Mouse (Mus musculus) adrenal gland, postnatal 14 days (tissue): ENCODE measurements around the gene Grm4. TPM values are rescaled to one million over a fixed set of nuclear protein-coding genes. Genes with fewer than 3 reads are reported as not detected.
A peak's percentile ranks its signal among the peaks of the same experiment; 100 is the strongest.

Experiments
- DNase-seq: peaks from one replicate; pipeline ENCODE4 v3.0.0; 2021; ENCODE audit warnings: mixed read lengths
- total RNA-seq: library from RNA; stranded (reverse); gene quantifications from 2 replicates; pipeline ENCODE4 v1.2.3, GENCODE M21; 2021

Grm4 gene
- total RNA-seq, 1 experiment from 2014 or later, result 3.9 TPM

- no peak for DNase-seq
Measured at GRCm38 (mm10) chr17:27551393-27551940, 30.3 kb upstream of the Grm4 start.

DNA sequence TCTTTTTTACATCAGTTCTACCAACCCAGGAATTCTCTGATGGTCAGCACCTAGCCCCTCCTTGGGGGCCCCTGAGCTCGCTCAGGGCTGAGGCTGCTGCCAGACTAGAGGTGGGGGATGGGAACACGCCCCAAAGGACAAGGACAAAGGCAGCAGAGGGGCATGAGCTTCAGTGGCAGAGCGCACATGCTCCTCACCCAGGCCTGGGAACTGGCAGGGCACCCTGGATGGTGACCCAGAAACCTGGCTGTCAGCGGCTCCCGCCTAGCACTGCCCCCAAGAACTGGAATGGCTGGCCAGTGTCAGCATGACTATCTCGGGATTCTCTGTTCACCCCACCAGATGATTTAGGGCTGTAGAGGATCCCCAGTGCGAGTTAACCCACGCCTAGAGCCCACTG is 28.0 kb upstream of the Grm4 start:
- peak; percentile 59 for DNase-seq

- peak; percentile 90 for DNase-seq
Measured at GRCm38 (mm10) chr17:27547253-27547868, 26.2 kb upstream of the Grm4 start.

DNA sequence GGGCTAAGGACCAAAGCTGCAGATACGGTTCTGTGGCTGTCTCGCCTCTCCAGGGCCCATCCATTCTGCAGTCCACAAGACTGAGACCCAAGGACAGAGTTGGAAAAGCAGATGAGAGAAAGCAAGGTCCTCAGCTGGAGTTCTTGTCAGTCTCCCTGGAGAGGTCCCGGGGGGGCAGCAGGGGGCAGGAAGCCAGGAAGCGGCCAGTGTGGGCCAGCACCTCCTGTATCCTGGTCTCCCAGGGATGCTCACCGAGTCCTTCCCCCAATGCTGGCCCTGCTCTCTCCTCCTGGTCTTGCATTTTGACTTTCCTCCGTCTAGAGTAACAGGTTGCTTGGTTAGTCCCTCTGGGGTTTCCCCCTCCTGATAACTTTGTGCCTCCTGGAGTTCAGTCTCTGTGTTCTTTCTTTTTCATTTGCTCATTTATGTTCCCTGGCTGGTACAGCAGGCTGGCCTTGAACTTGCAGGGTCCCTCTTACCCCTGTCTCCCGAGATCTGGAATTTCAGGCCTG is 25.4 kb upstream of the Grm4 start:
- peak; percentile 49 for DNase-seq

DNA sequence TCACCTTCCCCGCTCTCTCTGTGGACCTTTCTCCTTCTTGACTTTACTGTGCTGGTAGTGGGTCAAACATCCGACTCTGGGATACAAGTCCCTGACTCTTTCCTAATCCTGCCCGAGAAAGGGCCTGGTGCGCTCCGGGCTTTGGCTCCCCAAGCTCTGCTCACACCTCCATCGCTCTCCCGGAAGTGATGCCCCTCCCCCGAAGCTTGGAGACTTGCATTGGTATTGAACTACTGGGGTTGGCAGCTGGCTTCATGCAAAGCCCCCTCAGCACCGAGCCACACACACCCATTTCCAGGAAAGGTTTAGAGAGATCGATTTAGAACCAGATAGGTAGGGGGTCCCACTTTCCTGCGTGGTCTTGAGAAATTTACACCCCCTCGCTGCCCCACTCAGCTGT is 24.8 kb upstream of the Grm4 start:
- DNase-seq, result no peak

- no peak for DNase-seq
Measured at GRCm38 (mm10) chr17:27544551-27544950, 23.3 kb upstream of the Grm4 start.

- DNase-seq, result no peak
Measured at GRCm38 (mm10) chr17:27541984-27542383, 20.8 kb upstream of the Grm4 start.

- DNase-seq, result no peak
Measured at GRCm38 (mm10) chr17:27541261-27541660, 20.1 kb upstream of the Grm4 start.

DNA sequence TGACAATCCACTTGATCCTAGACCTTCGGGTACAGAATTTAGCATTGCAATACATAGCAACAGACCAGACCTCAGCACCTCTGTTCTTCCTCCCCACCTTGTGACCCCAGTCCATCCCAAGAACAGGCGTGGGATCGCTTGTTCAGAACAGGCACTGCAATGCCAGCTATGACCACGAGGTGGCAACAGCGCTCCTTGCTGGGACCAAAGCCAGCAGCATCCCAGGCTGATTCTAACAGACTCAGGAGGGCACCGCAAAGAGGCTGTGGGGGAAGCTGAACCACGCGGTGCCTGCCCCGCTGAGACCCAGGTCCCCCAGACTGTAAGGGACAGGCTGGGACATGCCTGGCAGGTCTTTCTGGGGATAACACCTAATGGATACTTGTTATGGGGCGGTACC is 13.5 kb upstream of the Grm4 start:
- peak; percentile 93 for DNase-seq

- no peak for DNase-seq
Measured at GRCm38 (mm10) chr17:27533354-27533753, 12.2 kb upstream of the Grm4 start.

DNA sequence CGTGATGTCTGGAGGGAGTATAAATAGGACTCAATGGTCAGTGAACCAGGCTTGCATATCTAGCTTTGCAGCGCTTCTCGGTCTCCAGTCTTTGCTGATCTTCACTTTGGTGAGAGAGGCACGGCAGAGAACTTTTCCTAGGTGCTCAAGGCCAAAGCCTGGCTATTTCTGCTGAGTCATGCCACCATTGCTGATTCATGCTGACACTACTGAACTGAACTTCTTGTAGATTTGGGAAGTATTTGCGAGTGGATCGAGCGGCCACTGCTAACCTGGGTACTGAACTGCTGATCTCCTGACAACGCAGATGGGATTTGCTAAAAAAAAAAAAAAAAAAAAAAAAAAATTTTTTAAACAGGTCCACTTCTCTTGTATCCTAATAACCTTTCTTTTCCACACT is 10.9 kb upstream of the Grm4 start:
- DNase-seq, result no peak

DNA sequence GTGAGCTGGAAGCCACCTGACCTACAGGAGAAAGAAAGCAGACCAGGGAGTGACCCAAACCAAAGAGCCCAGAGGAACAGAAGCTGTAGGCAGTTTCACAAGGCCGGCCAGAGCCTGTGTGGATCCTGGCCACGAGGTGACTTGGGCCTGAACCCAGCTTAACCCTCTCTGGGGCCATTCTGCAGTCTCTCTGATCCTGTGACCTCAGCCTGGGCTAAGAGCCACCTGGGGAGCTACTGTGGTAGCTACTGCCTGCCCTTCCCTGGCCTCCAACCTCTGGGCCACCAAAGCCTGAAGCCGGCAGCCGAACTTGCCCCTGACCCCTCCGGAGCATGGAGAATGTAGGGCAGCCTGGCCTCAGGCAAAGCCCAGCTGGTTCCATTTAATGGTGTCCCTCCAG is 7.6 kb upstream of the Grm4 start:
- peak; percentile 74 for DNase-seq

GRCm38 (mm10) chr17:27528030-27528429 is 6.8 kb upstream of the Grm4 start:
- no peak for DNase-seq

DNA sequence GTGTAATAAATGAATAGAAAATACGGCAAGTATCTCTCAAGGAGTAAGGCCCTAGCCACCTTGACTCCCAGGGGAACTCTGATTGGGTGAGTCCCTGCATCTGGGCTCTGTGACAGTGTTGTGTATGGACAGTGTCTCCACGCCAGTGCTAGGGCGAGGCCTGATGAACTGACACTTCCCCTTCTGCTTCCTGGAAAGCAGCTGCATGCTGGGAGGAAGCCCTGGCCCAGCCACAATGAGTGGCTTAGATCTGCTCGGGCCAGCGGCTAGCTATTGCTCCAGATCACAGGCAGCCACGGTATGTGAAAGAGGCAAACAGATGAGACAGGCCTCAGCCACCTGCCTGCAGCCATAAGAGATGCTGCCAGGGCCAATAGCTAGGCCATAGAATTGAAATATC is 6.0 kb upstream of the Grm4 start:
- no peak for DNase-seq

GRCm38 (mm10) chr17:27523121-27523520 is 1.9 kb upstream of the Grm4 start:
- no peak for DNase-seq

GRCm38 (mm10) chr17:27520557-27520956 is 646 bp downstream of the Grm4 start:
- peak; percentile 75 for DNase-seq

DNA sequence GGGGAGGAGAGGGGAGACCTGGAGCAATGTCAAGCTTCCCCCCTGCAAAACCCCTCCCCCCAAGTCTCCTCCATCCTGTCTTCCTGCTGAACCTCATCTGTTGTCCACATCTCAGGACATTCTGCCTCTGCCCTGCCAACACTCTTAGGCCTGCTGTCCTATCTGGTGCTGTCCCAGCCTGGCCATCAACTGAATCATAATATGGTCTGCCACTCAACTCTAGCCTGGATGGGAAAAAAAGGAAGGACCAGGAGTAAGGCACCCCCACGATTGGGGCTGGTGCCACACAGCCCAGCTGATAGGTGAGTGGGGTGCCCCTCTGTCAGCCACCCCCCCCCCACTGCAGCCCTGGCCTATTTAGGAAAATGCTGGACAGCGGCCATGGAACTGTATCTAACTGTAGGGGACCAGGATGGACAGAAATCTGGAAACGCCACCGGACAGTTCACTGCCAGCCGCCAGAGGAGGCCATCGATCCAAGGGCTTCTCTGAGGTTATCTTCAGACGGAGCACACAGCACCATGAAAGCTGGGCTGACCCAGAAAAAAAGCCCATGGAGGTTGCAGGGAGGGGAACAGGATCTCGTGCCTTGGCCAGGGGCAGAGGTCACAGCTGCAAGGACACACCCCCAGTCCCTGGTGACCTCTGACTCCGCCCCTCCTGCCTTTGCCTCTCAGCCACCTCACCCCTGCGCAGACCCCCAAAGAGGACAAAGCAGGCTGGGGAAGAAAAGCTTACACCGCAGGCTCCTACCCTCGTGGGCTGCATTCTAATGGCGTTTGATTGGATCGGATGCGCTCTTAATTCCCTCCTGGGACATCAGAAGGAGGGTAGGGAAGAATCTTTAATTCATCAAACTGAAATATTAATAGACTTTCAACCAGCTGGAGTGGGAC is 2.3 kb downstream of the Grm4 start:
- DNase-seq, result no peak

DNA sequence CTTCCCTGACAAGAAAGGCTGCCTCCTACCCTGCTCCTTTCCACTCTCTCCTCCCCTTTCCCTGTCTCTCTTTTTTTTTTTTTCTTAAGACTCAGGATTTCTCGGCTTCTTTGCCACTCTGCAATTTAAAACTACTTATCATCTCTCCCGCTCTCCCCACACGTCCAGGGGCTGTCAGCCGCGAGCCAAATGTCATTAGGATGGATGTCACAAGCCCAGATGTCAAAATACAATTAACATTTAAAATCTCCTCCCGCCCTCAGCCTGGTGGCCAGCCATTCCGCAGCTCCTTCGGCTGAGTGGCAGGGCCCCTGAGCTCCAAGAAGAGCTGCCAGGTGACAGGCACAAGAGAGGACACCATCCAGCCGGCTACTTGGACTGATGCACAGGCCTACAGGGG is 2.9 kb downstream of the Grm4 start:
- no peak for DNase-seq

DNA sequence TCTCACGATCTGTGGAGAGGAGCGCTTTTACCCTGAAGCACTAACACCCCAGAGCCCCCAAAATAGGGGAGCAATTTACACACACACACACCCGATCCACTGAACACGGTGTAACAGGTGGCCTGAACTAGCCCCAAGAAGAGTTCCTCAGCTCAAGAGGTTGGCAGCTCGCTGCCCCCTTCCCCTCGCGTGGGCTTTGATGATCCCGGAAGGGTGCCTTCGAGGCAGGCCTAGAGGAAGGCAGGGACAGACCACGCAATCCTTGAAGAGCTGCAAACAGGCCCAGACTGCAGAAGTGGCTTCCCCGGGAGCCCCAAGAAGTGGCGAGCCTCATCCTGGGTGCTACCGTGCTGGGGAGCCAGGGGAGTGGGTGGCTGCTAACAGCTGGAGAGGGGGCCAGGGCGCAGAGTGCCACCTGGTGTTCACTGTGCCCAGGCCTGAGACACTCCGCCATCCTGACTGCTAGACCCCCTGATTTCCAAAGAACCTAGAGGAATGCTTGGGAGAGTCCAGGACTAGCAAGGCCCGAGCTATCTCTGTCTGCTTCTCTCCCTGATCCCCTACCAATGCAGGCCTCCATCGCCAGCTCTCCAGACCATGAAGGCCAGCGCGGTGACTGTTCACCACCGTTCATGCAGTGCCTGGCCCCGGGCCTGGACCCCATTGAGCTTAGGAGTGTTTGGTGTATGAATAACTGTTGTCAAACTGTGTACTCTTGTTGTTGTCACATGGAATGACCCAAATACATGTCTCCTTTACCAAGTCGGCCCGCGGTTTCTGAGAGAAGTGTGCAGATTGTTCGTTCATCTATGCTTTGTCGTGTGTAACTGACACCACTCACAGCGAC is 7.1 kb downstream of the Grm4 start:
- no peak for DNase-seq

- DNase-seq, result no peak
Measured at GRCm38 (mm10) chr17:27513279-27513915, 7.8 kb downstream of the Grm4 start.

GRCm38 (mm10) chr17:27512619-27513161 is 8.5 kb downstream of the Grm4 start:
- peak; percentile 47 for DNase-seq
